8 mouse cellular contexts compared by ENCODE assay signal in the genomic region with DNA sequence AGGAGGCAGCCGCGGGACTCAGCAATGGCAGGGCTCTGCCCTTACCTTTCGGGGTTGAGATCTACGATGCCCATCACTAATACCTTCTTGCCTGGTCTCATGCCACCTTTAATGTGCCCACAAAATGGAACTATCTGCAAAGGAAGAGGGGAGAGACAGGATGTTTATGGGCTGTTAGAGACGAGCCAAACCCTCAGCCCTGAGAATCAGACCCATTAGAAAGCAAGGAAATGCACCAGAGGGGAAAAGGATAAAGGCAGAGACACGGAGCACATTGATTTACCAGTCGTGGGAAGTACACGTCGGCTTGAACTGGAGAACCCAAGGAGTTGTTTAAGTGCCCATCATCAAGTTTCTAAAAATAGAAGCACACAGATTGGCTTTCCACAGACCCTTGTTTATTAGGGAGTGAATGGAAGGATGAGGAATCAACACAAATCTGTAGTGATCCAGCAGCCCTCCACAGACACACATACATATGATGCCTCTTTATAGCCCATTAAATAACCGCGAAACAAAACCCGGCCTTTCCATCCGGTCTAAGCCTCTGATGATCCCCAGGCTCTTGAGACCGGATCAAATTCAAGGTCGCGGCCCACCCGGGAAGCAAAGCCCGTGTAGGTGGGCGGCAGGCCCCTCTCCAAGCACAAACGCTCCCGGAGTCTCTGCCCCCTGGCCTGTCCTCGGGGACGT. TPM values are rescaled to one million over a fixed set of nuclear protein-coding genes. Genes with fewer than 3 reads are reported as not detected.
A peak's percentile ranks its signal among the peaks of the same experiment; 100 is the strongest.
DNase-seq lines count a peak whose midpoint lies in the region; ATAC-seq and TF ChIP-seq lines count a peak whose summit lies in the region.

No protein-coding gene starts in this region.

- TF ChIP-seq POLR2A in thymus, adult 2 months (IDR thresholded peaks at IDR 0.05; ENCODE audit: control insufficient read depth, extremely low read depth, insufficient read depth, low read length, poor library complexity), result no peak

- no peaks in the 10 kb centered on the region for H3K27me3 ChIP-seq in thymus, adult 2 months (ENCODE audit: control insufficient read depth, insufficient read depth, low read length)
- H3K27me3 ChIP-seq in hindbrain, embryonic 14.5 days (ENCODE audit: control insufficient read depth, insufficient read depth, low read length), result no peaks in the 10 kb centered on the region
- H3K27me3 ChIP-seq in liver, embryonic 13.5 days, result peaks cover 45% of the 10 kb centered on the region
- H3K27me3 ChIP-seq in neural tube, embryonic 12.5 days (replicated peaks), result 0 out of 2 replicates have a peak, but pooled peaks cover 3% of the 10 kb centered on the region

- peak overlapping the region; percentile 96 for H3K9ac ChIP-seq in hindbrain, embryonic 14.5 days
- H3K9ac ChIP-seq in liver, embryonic 13.5 days, result peak overlapping the region; percentile 84
- peak overlapping the region; percentile 89 for H3K9ac ChIP-seq in neural tube, embryonic 12.5 days

- no peaks in the 10 kb centered on the region for H3K36me3 ChIP-seq in thymus, adult 2 months (ENCODE audit: control insufficient read depth, insufficient read depth, low read length)
- peaks cover 31% of the 10 kb centered on the region for H3K36me3 ChIP-seq in hindbrain, embryonic 14.5 days (replicated peaks; ENCODE audit: control insufficient read depth, insufficient read depth)
- peaks cover 4% of the 10 kb centered on the region; the same call in 1 of the 2 replicates for H3K36me3 ChIP-seq in liver, embryonic 13.5 days
- H3K36me3 ChIP-seq in neural tube, embryonic 12.5 days, result peaks cover 17% of the 10 kb centered on the region

- no peak for TF ChIP-seq CTCF in thymus, adult 2 months (IDR thresholded peaks at IDR 0.05; ENCODE audit: borderline replicate concordance, control insufficient read depth, extremely low read depth, insufficient read depth, low read length, poor library complexity)

- peak; percentile 26 for ATAC-seq in hindbrain, embryonic 14.5 days (ENCODE audit: low FRiP score)
- no peak for ATAC-seq in liver, embryonic 13.5 days (ENCODE audit: low read depth)
- ATAC-seq in neural tube, embryonic 12.5 days (ENCODE audit: low FRiP score, low read depth), result no peak; the same call in 1 of the 2 replicates

- 30% methylated on average over 23 of the region's 23 CpGs for WGBS in thymus, adult 2 months
- 14% methylated on average over 23 of the region's 23 CpGs for WGBS in hindbrain, embryonic 14.5 days
- WGBS in liver, embryonic 13.5 days (ENCODE audit: insufficient replicate concordance), result 18% methylated on average over 23 of the region's 23 CpGs
- WGBS in neural tube, embryonic 12.5 days, result 14% methylated on average over 23 of the region's 23 CpGs

- no peak overlapping the region for H3K27ac ChIP-seq in thymus, adult 2 months (ENCODE audit: control insufficient read depth, insufficient read depth, low read length)
- peak overlapping the region; percentile 94 for H3K27ac ChIP-seq in hindbrain, embryonic 14.5 days
- 0 out of 2 replicates have a peak overlapping the region, but pooled peaks have one; percentile 61 for H3K27ac ChIP-seq in liver, embryonic 13.5 days
- H3K27ac ChIP-seq in neural tube, embryonic 12.5 days, result peak overlapping the region; percentile 64; the same call in 1 of the 2 replicates

- peak overlapping the region; percentile 70 for H3K4me2 ChIP-seq in hindbrain, embryonic 14.5 days (replicated peaks)
- peak overlapping the region; percentile 93 for H3K4me2 ChIP-seq in liver, embryonic 13.5 days
- peak overlapping the region; percentile 93 for H3K4me2 ChIP-seq in neural tube, embryonic 12.5 days (replicated peaks)

- H3K4me3 ChIP-seq in thymus, adult 2 months (ENCODE audit: control insufficient read depth, insufficient read depth, low read length), result peak overlapping the region; percentile 90
- peak overlapping the region; percentile 92 for H3K4me3 ChIP-seq in hindbrain, embryonic 14.5 days (replicated peaks; ENCODE audit: low read length)
- H3K4me3 ChIP-seq in liver, embryonic 13.5 days (replicated peaks), result peak overlapping the region; percentile 85
- H3K4me3 ChIP-seq in neural tube, embryonic 12.5 days, result peak overlapping the region; percentile 80

- H3K4me1 ChIP-seq in thymus, adult 2 months (replicated peaks; ENCODE audit: control insufficient read depth, insufficient read depth, low read length), result peaks cover 12% of the 10 kb centered on the region; the same call in 1 of the 2 replicates
- peaks cover 17% of the 10 kb centered on the region for H3K4me1 ChIP-seq in hindbrain, embryonic 14.5 days (replicated peaks; ENCODE audit: control insufficient read depth, insufficient read depth, low read length)
- peaks cover 23% of the 10 kb centered on the region for H3K4me1 ChIP-seq in liver, embryonic 13.5 days (replicated peaks)
- H3K4me1 ChIP-seq in neural tube, embryonic 12.5 days, result peaks cover 15% of the 10 kb centered on the region; the same call in 1 of the 2 replicates

- peak; percentile 25 for DNase-seq in cerebellum, adult 11-12 months
- no peak for DNase-seq in cerebellum, postnatal 36 days
- no peak for DNase-seq in thymus, adult 2 months
- no peak for DNase-seq in thymus, adult 18-20 months
- DNase-seq in hindbrain, embryonic 14.5 days (ENCODE audit: low spot score), result peak; percentile 55
- no peak for DNase-seq in liver, embryonic 13.5 days
- no peak for DNase-seq in c-Kit-positive CD71-positive TER-119-positive erythroid progenitor cells, embryonic 14.5 days (ENCODE audit: low spot score)

- H3K9me3 ChIP-seq in hindbrain, embryonic 14.5 days (ENCODE audit: control insufficient read depth, low read length), result no peaks in the 10 kb centered on the region
- H3K9me3 ChIP-seq in liver, embryonic 13.5 days (replicated peaks), result no peaks in the 10 kb centered on the region
- no peaks in the 10 kb centered on the region for H3K9me3 ChIP-seq in neural tube, embryonic 12.5 days

RNA-seq across cellular contexts. Expression of a gene that starts 0.7 kb away (rescaled TPM):
- 1.7 and 3.3 TPM in 2 replicates for polyA plus RNA-seq in thymus, adult 2 months (2012; rRNA removed)
- 62.6 and 88.1 TPM in 2 replicates for polyA plus RNA-seq in hindbrain, embryonic 14.5 days (2014; fragmentation: Nextera tagmentation; extraction: Ambion mirVana)
- 10.0 and 12.5 TPM in 2 replicates for polyA plus RNA-seq in liver, embryonic 13.5 days (2015; fragmentation: Nextera tagmentation; extraction: Ambion mirVana)
- polyA plus RNA-seq in neural tube, embryonic 12.5 days (2016; fragmentation: Nextera tagmentation; extraction: Ambion mirVana), result 34.1 and 35.0 TPM in 2 replicates

Comparison
In these comparisons a context has a peak if more than half of its experiments do, and no peak if none do; other contexts are left out.
1. DNase-seq: peak in cerebellum, adult 11-12 months (single experiment) and hindbrain, embryonic 14.5 days (single experiment); none in cerebellum, postnatal 36 days (0 of 2), thymus, adult 2 months (single experiment), thymus, adult 18-20 months (0 of 2), liver, embryonic 13.5 days (single experiment) and c-Kit-positive CD71-positive TER-119-positive erythroid progenitor cells, embryonic 14.5 days (single experiment).
2. Peak in every context shown above with its lines, with median percentiles within 50 percentile points of each other: H3K4me3 ChIP-seq, H3K4me2 ChIP-seq and H3K9ac ChIP-seq.